Mouse (Mus musculus) liver, adult 2 months (tissue): ENCODE measurements around the gene Tbx15. TPM values are rescaled to one million over a fixed set of nuclear protein-coding genes. Genes with fewer than 3 reads are reported as not detected.

Experiments
- DNase-seq: peaks from one replicate; pipeline ENCODE4 v3.0.0-alpha.2; 2011; ENCODE audit warnings: low read depth, low spot score; ENCODE audit errors: extremely low read depth
- H3K27ac ChIP-seq: fragments of 200-500 bp; replicated peaks from 2 replicates; pipeline ENCODE4 v1.5.1; 2012; ENCODE audit warnings: low read depth, mild to moderate bottlenecking, control low read depth, inconsistent platforms, low read length; ENCODE audit not compliant: insufficient read depth
- H3K27me3 ChIP-seq: fragments of 200-500 bp; 2 replicates; pipeline ENCODE4 v1.6.1; 2012; ENCODE audit warnings: mild to moderate bottlenecking, moderate library complexity, low read length, inconsistent platforms; ENCODE audit not compliant: control insufficient read depth, insufficient read depth
- H3K36me3 ChIP-seq: fragments of 200-500 bp; 2 replicates; pipeline ENCODE4 v1.6.1; 2012; ENCODE audit warnings: low read length, inconsistent platforms; ENCODE audit not compliant: control insufficient read depth, insufficient read depth
- H3K4me1 ChIP-seq: fragments of 200-500 bp; 2 replicates; pipeline ENCODE4 v1.6.1; 2011; ENCODE audit warnings: low read length; ENCODE audit not compliant: control insufficient read depth, insufficient read depth
- H3K4me3 ChIP-seq: fragments of 200-500 bp; 2 replicates; pipeline ENCODE4 v1.5.1; 2011; ENCODE audit warnings: low read depth, mild to moderate bottlenecking, control low read depth, low read length, moderate library complexity; ENCODE audit not compliant: insufficient read depth
- H3K79me2 ChIP-seq: fragments of 200-500 bp; 2 replicates; pipeline ENCODE4 v1.6.1; 2012; ENCODE audit warnings: inconsistent platforms, mild to moderate bottlenecking, low read length, moderate library complexity; ENCODE audit not compliant: control insufficient read depth, insufficient read depth
- H3K9ac ChIP-seq: fragments of 200-500 bp; 2 replicates; pipeline ENCODE4 v1.6.1; 2012; ENCODE audit warnings: low read depth, mild to moderate bottlenecking, control low read depth, inconsistent platforms, low read length
- CTCF ChIP-seq: fragments of 200-500 bp; IDR thresholded peaks from 2 replicates; pipeline ENCODE4 v1.5.1; 2011; ENCODE audit warnings: low read depth, low read length, control low read depth
- POLR2A ChIP-seq: fragments of 200-500 bp; IDR thresholded peaks from 2 replicates; pipeline ENCODE4 v1.6.1; 2011; ENCODE audit warnings: low read length, control low read depth; ENCODE audit not compliant: insufficient read depth; ENCODE audit errors: extremely low read depth
- WGBS: fragments of 180-500 bp; shearing (Covaris S2); methylation state at CpG from one replicate; pipeline ENCODE4 v1.1.7; 2018; 5-methylcytosine and 5-hydroxymethylcytosine counted together
- polyA plus RNA-seq: library from polyadenylated mRNA; depleted of rRNA; stranded (reverse); fragments of >200 nt; gene quantifications from 2 replicates; pipeline ENCODE4 v1.2.3, GENCODE M21; 2012
- total RNA-seq: library from RNA; depleted of rRNA; stranded (reverse); fragments of >200 nt; gene quantifications from 2 replicates; pipeline ENCODE4 v1.2.3, GENCODE M21; 2014

The Tbx15 gene
- total and polyA plus RNA-seq, 2 experiments: 0.04 to 0.09 TPM

- H3K9ac ChIP-seq: no peak overlapping the region
- WGBS: 4% methylated on average over 20 of the region's 20 CpGs
- H3K4me3 ChIP-seq: no peak overlapping the region
- no peaks in the 10 kb centered on the region for H3K36me3 ChIP-seq
- TF ChIP-seq POLR2A (no peak), CTCF (no peak)
- peaks cover 2% of the 10 kb centered on the region; the same call in 1 of the 2 replicates for H3K4me1 ChIP-seq
- DNase-seq: no peak
- no peaks in the 10 kb centered on the region for H3K79me2 ChIP-seq
- H3K27ac ChIP-seq: no peak overlapping the region
- peaks cover 45% of the 10 kb centered on the region; the same call in 1 of the 2 replicates for H3K27me3 ChIP-seq
These were observed 708 bp upstream of the Tbx15 start for GRCm38 (mm10) chr3:99239301-99240045.

GRCm38 (mm10) chr3:99240811-99241738 is 894 bp downstream of the Tbx15 start:
- H3K27me3 ChIP-seq: peaks cover 33% of the 10 kb centered on the region; the same call in 1 of the 2 replicates
- 2% methylated on average over 50 of the region's 50 CpGs for WGBS
- H3K79me2 ChIP-seq: no peaks in the 10 kb centered on the region
- H3K27ac ChIP-seq: no peak overlapping the region
- no peaks in the 10 kb centered on the region for H3K36me3 ChIP-seq
- H3K9ac ChIP-seq: no peak overlapping the region
- H3K4me3 ChIP-seq: no peak overlapping the region
- H3K4me1 ChIP-seq: peaks cover 2% of the 10 kb centered on the region; the same call in 1 of the 2 replicates
- DNase-seq: no peak
- no peak for TF ChIP-seq CTCF
- TF ChIP-seq POLR2A: no peak

DNA sequence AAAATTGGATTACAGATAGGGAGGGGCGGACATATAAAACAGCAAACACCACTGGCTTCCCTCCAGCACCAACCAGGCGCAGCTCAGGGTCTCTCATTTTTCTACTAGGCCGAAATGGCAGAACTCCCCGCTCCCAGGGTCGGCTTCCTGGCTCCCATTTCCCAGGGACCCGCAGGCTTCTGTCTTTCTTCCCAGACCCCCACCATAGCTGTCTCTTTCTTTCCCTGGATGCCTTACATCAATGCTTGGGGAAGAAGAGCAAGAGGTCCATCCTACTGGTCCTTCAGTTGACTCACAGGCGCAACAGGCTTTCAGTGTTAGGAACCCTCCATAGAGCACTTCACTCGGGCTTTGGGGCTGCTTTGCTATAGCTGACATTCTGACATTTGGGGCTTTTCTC is 2.3 kb downstream of the Tbx15 start:
- no peak overlapping the region for H3K4me3 ChIP-seq
- no peaks in the 10 kb centered on the region for H3K36me3 ChIP-seq
- H3K4me1 ChIP-seq: peaks cover 2% of the 10 kb centered on the region; the same call in 1 of the 2 replicates
- H3K9ac ChIP-seq: no peak overlapping the region
- DNase-seq: no peak
- peaks cover 31% of the 10 kb centered on the region; the same call in 1 of the 2 replicates for H3K27me3 ChIP-seq
- H3K27ac ChIP-seq: no peak overlapping the region
- 11% methylated on average over 8 of the region's 8 CpGs for WGBS
- no peaks in the 10 kb centered on the region for H3K79me2 ChIP-seq
- no peak for TF ChIP-seq POLR2A

DNA sequence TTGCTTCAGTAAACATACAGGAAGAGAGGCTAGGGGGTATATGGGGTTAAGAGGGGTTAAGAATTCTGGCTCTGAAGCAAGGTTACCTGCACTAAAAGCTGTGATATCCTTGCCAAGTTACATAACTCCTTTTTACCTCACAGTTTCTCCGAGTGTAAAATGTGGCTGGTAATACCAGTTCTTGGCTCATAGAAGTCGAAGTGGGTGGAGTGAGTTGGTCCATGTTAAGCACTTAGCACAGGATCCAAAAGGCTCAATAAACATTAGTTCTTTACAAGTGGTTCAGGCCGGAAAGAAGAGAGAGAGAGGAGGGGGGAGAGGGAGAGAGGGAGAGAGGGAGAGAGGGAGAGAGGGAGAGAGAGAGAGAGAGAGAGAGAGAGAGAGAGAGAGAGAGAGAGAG is 5.2 kb downstream of the Tbx15 start:
- H3K4me3 ChIP-seq: no peak overlapping the region
- TF ChIP-seq POLR2A (no peak), CTCF (no peak)
- peaks cover 2% of the 10 kb centered on the region; the same call in 1 of the 2 replicates for H3K4me1 ChIP-seq
- H3K79me2 ChIP-seq: no peaks in the 10 kb centered on the region
- DNase-seq: no peak
- 14% methylated on average over 3 of the region's 3 CpGs for WGBS
- H3K27ac ChIP-seq: no peak overlapping the region
- H3K9ac ChIP-seq: no peak overlapping the region
- H3K36me3 ChIP-seq: no peaks in the 10 kb centered on the region
- H3K27me3 ChIP-seq: peaks cover 33% of the 10 kb centered on the region

- H3K4me3 ChIP-seq: no peak overlapping the region
- H3K9ac ChIP-seq: no peak overlapping the region
- H3K27ac ChIP-seq: no peak overlapping the region
- TF ChIP-seq CTCF: no peak
- TF ChIP-seq POLR2A: no peak
- H3K79me2 ChIP-seq: no peaks in the 10 kb centered on the region
- H3K27me3 ChIP-seq: peaks cover 31% of the 10 kb centered on the region
- H3K4me1 ChIP-seq: no peaks in the 10 kb centered on the region
- 33% methylated on average over 3 of the region's 3 CpGs for WGBS
- no peak for DNase-seq
- no peaks in the 10 kb centered on the region for H3K36me3 ChIP-seq
These were observed 6.4 kb downstream of the Tbx15 start for GRCm38 (mm10) chr3:99246629-99247028.
